Mouse (Mus musculus) liver, postnatal 0 days (tissue): ENCODE results near the gene Bcl2l1. TPM values are rescaled to one million over a fixed set of nuclear protein-coding genes. Genes with fewer than 3 reads are reported as not detected.

Experiments
- ATAC-seq: fragments of 200-750 bp; cut with Nextera tagmentation; 2 replicates; pipeline ENCODE4 v1.8.0; 2017; ENCODE audit warnings: mild to moderate bottlenecking, moderate library complexity
- DNase-seq: peaks from one replicate; pipeline ENCODE4 v3.0.0-alpha.2; 2016
- H3K27ac ChIP-seq: fragments of 300-500 bp; sonication (generic); 2 replicates; pipeline ENCODE4 v1.5.1; 2014; ENCODE audit warnings: antibody characterized with exemption, moderate library complexity, mild to moderate bottlenecking, low read depth
- H3K27me3 ChIP-seq: fragments of 300-500 bp; sonication (generic); 2 replicates; pipeline ENCODE4 v1.6.1; 2014; ENCODE audit warnings: low read length, control low read depth, mixed read lengths; ENCODE audit not compliant: insufficient read depth
- H3K36me3 ChIP-seq: fragments of 300-500 bp; sonication (generic); replicated peaks from 2 replicates; pipeline ENCODE4 v1.6.1; 2014; ENCODE audit warnings: mild to moderate bottlenecking, control low read depth, low read length, moderate library complexity, mixed read lengths; ENCODE audit not compliant: insufficient read depth
- H3K4me1 ChIP-seq: fragments of 300-500 bp; sonication (generic); 2 replicates; pipeline ENCODE4 v1.6.1; 2014; ENCODE audit warnings: antibody characterized with exemption, mild to moderate bottlenecking, control low read depth; ENCODE audit not compliant: insufficient read depth
- H3K4me2 ChIP-seq: fragments of 300-500 bp; sonication (generic); 2 replicates; pipeline ENCODE4 v1.6.1; 2014; ENCODE audit warnings: low read depth, mild to moderate bottlenecking, low read length, moderate library complexity, mixed read lengths
- H3K4me3 ChIP-seq: fragments of 300-500 bp; sonication (generic); 2 replicates; pipeline ENCODE4 v1.5.1; 2014; ENCODE audit warnings: low read depth, low read length
- H3K9ac ChIP-seq: fragments of 300-500 bp; sonication (generic); replicated peaks from 2 replicates; pipeline ENCODE4 v1.6.1; 2014; ENCODE audit warnings: mild to moderate bottlenecking, moderate library complexity
- H3K9me3 ChIP-seq: fragments of 300-500 bp; sonication (generic); 2 replicates; pipeline ENCODE4 v1.6.1; 2016; ENCODE audit warnings: mild to moderate bottlenecking, control low read depth, low read length, mixed read lengths
- CTCF ChIP-seq: sonication (generic); IDR thresholded peaks from 2 replicates; pipeline ENCODE4 v1.5.1; 2016; ENCODE audit warnings: antibody characterized with exemption, low read depth
- EP300 ChIP-seq: IDR thresholded peaks from 2 replicates; pipeline ENCODE4 v1.6.1; 2016; ENCODE audit warnings: antibody characterized with exemption, low read depth, mild to moderate bottlenecking
- WGBS: fragments of 180-500 bp; shearing (Covaris S2); extraction: QIAGEN DNeasy Blood & Tissue Kit; methylation state at CpG from one replicate; pipeline ENCODE4 v1.1.7; 2014; ENCODE audit not compliant: insufficient replicate concordance; 5-methylcytosine and 5-hydroxymethylcytosine counted together
- polyA plus RNA-seq: library from polyadenylated mRNA; unstranded; fragments of >200 nt; fragmentation: Nextera tagmentation; extraction: Ambion mirVana; gene quantifications from 2 replicates; pipeline ENCODE4 v1.2.1, GENCODE M21; 2015

The Bcl2l1 gene
- polyA plus RNA-seq, 1 experiment from 2014 or later = 84.4 TPM

- Histone ChIP-seq H3K4me1 (peaks cover 99% of the 10 kb centered on the region), H3K4me3 (peak overlapping the region; percentile 28), H3K9ac (peak overlapping the region; percentile 74), H3K9me3 (no peaks in the 10 kb centered on the region), H3K27ac (peak overlapping the region; percentile 99), H3K36me3 (peaks cover 23% of the 10 kb centered on the region), H3K27me3 (no peaks in the 10 kb centered on the region), H3K4me2 (peak overlapping the region; percentile 75)
- WGBS = 13% methylated on average over 4 of the region's 4 CpGs
- DNase-seq (peak; percentile 81), ATAC-seq (peak; percentile 87)
- TF ChIP-seq EP300 = peak; percentile 97
- no peak for TF ChIP-seq CTCF
These were observed 41.9 kb downstream of the Bcl2l1 start for GRCm38 (mm10) chr2:152789591-152789999.

GRCm38 (mm10) chr2:152788892-152789421, 42.6 kb downstream of the Bcl2l1 start:
- 0 out of 2 replicates have a peak, but pooled peaks have one; percentile 44 for TF ChIP-seq EP300
- TF ChIP-seq CTCF = 0 out of 2 replicates have a peak, but pooled peaks have one; percentile 1
- ATAC-seq (peak; percentile 88), DNase-seq (peak; percentile 80)
- no peaks in the 10 kb centered on the region for H3K27me3 ChIP-seq
- peak overlapping the region; percentile 74 for H3K9ac ChIP-seq
- H3K4me2 ChIP-seq = peak overlapping the region; percentile 75
- no peaks in the 10 kb centered on the region for H3K9me3 ChIP-seq
- H3K36me3 ChIP-seq = peaks cover 16% of the 10 kb centered on the region
- peaks cover 99% of the 10 kb centered on the region for H3K4me1 ChIP-seq
- peak overlapping the region; percentile 99 for H3K27ac ChIP-seq
- peak overlapping the region; percentile 28 for H3K4me3 ChIP-seq
- WGBS = 23% methylated on average over 6 of the region's 6 CpGs

- TF ChIP-seq EP300 (no peak), CTCF (no peak)
- 0 out of 2 replicates have a peak overlapping the region, but pooled peaks have one; percentile 3 for H3K9ac ChIP-seq
- WGBS = 77% methylated on average over 6 of the region's 6 CpGs
- no peaks in the 10 kb centered on the region for H3K27me3 ChIP-seq
- no peak for ATAC-seq
- H3K4me2 ChIP-seq = no peak overlapping the region
- DNase-seq = no peak
- H3K4me3 ChIP-seq = no peak overlapping the region
- peak overlapping the region; percentile 99 for H3K27ac ChIP-seq
- H3K36me3 ChIP-seq = peaks cover 22% of the 10 kb centered on the region
- H3K9me3 ChIP-seq = no peaks in the 10 kb centered on the region
- peaks cover 95% of the 10 kb centered on the region for H3K4me1 ChIP-seq
These were observed 44.0 kb downstream of the Bcl2l1 start for GRCm38 (mm10) chr2:152787543-152787942.

GRCm38 (mm10) chr2:152787136-152787535, 44.4 kb downstream of the Bcl2l1 start:
- ATAC-seq (no peak), DNase-seq (no peak)
- Histone ChIP-seq H3K27me3 (no peaks in the 10 kb centered on the region), H3K4me3 (no peak overlapping the region), H3K4me1 (peaks cover 91% of the 10 kb centered on the region), H3K9ac (no peak overlapping the region), H3K27ac (peak overlapping the region; percentile 99), H3K4me2 (no peak overlapping the region), H3K9me3 (no peaks in the 10 kb centered on the region), H3K36me3 (peaks cover 26% of the 10 kb centered on the region)
- no peak for TF ChIP-seq CTCF
- no peak for TF ChIP-seq EP300
- WGBS = 91% methylated on average over 2 of the region's 2 CpGs

- TF ChIP-seq CTCF (no peak), EP300 (peak; percentile 58)
- Histone ChIP-seq H3K9ac (peak overlapping the region; percentile 53), H3K27ac (peak overlapping the region; percentile 99), H3K4me3 (no peak overlapping the region), H3K36me3 (peaks cover 35% of the 10 kb centered on the region), H3K27me3 (no peaks in the 10 kb centered on the region), H3K9me3 (no peaks in the 10 kb centered on the region), H3K4me2 (peak overlapping the region; percentile 37), H3K4me1 (peaks cover 88% of the 10 kb centered on the region)
- peak; percentile 5 for ATAC-seq
- 33% methylated on average over 18 of the region's 18 CpGs for WGBS
- peak; percentile 58 for DNase-seq
These were observed 45.8 kb downstream of the Bcl2l1 start for GRCm38 (mm10) chr2:152785446-152786350.

GRCm38 (mm10) chr2:152784640-152785039, 46.9 kb downstream of the Bcl2l1 start:
- H3K9me3 ChIP-seq = no peaks in the 10 kb centered on the region
- TF ChIP-seq EP300 (peak; percentile 83), CTCF (no peak)
- H3K4me3 ChIP-seq = no peak overlapping the region
- H3K4me2 ChIP-seq = peak overlapping the region; percentile 37; the same call in 1 of the 2 replicates
- H3K9ac ChIP-seq = no peak overlapping the region
- H3K27me3 ChIP-seq = no peaks in the 10 kb centered on the region
- DNase-seq (peak; percentile 59), ATAC-seq (peak; percentile 17; the same call in 1 of the 2 replicates)
- H3K4me1 ChIP-seq = peaks cover 80% of the 10 kb centered on the region
- peak overlapping the region; percentile 99 for H3K27ac ChIP-seq
- WGBS = 54% methylated on average over 8 of the region's 8 CpGs
- peaks cover 40% of the 10 kb centered on the region for H3K36me3 ChIP-seq
